9 mouse cellular contexts compared by ENCODE assay signal in the genomic region with DNA sequence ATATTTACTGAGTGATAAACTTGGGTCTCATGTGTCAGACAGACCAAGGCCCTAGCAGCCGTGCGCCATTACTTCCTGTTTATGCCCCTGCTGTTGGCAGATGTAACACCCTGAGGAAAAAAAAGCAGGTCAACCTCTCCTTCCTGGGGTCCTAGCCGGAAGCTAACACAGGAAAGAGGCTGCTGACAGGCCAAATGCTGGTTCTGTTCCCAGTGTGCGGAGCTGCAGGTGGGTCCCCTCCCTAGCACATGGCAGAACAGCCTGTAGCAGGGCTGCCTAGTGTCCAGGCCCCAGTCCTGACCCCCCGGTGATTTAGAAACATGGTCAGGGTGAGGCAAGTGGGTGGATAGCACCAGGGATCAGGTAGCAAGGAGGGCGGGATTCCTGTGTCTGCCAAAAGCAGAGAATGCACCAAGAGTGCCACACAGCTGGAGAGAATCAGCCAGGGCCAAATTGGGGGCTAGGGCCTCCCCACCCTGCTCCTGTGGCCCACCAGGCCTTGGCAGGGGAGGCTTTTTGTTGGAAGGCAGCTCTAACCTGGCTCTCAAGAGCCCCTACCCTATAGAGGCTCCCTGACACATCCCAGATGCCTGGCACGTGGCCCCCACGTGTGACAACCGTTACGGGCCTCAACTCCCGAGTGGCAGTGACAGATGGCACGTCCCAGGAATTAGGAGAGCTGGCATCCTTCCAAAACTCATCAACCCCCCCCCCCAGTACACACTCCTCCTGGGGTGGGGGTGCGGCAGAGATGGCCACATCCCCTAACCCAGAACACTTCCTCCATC. TPM values are rescaled to one million over a fixed set of nuclear protein-coding genes. Genes with fewer than 3 reads are reported as not detected.
DNase-seq lines count a peak whose midpoint lies in the region; ATAC-seq and TF ChIP-seq lines count a peak whose summit lies in the region.
"Had no signal": no experiment of that assay in that cellular context is flagged by ENCODE, and none has a peak within 500 bp of the region (broad histone marks: within the 10 kb centered on the region; RNA-seq: fewer than 3 reads in every experiment).

No protein-coding gene starts in this region.

- H3K4me1 ChIP-seq in liver, adult 2 months (ENCODE audit: control insufficient read depth, insufficient read depth, low read length): peaks cover 4% of the 10 kb centered on the region; the same call in 1 of the 2 replicates
- H3K4me1 ChIP-seq in liver, embryonic 11.5 days (replicated peaks; ENCODE audit: control insufficient read depth, insufficient read depth, low read length): peaks cover 17% of the 10 kb centered on the region
- peaks cover 2% of the 10 kb centered on the region; the same call in 1 of the 2 replicates for H3K4me1 ChIP-seq in stomach, postnatal 0 days (replicated peaks; ENCODE audit: control insufficient read depth, insufficient read depth)

- peak overlapping the region; percentile 24; the same call in 1 of the 2 replicates for H3K27ac ChIP-seq in liver, adult 2 months (replicated peaks; ENCODE audit: insufficient read depth, low read depth, low read length)
- no peak overlapping the region for H3K27ac ChIP-seq in liver, embryonic 11.5 days (ENCODE audit: low read depth, low read length)
- no peak overlapping the region for H3K27ac ChIP-seq in stomach, postnatal 0 days (replicated peaks)
- H3K27ac ChIP-seq: liver, embryonic 13.5 days had no signal

- peak; percentile 63 for DNase-seq in cerebellum, adult 9-11 months
- no peak for DNase-seq in cerebellum, adult 8-10 months
- peak; percentile 23 for DNase-seq in liver, adult 2 months (ENCODE audit: extremely low read depth, low read depth, low spot score)
- no peak for DNase-seq in liver, embryonic 11.5 days (ENCODE audit: low spot score)
- peak; percentile 52 to 69 for DNase-seq in kidney, postnatal 36 days
- no peak for DNase-seq in stomach, postnatal 0 days (ENCODE audit: low spot score)
- DNase-seq in Muller cell, postnatal 12 days (ENCODE audit: inconsistent ontology term): no peak
- DNase-seq in gastrocnemius, postnatal 36 days: no peak
- DNase-seq: liver, embryonic 13.5 days had no signal

- no peak overlapping the region for H3K4me3 ChIP-seq in liver, adult 2 months (ENCODE audit: insufficient read depth, low read depth, low read length)
- H3K4me3 ChIP-seq in liver, embryonic 11.5 days (ENCODE audit: low read depth, low read length): no peak overlapping the region
- no peak overlapping the region for H3K4me3 ChIP-seq in stomach, postnatal 0 days (ENCODE audit: low read depth, low read length)
- H3K4me3 ChIP-seq: liver, embryonic 13.5 days had no signal

- no peak overlapping the region for H3K4me2 ChIP-seq in liver, embryonic 11.5 days
- H3K4me2 ChIP-seq in stomach, postnatal 0 days (replicated peaks; ENCODE audit: low read depth): no peak overlapping the region
- H3K4me2 ChIP-seq: liver, embryonic 13.5 days had no signal

- 69% methylated on average over 13 of the region's 13 CpGs for WGBS in liver, adult 2 months
- 69% methylated on average over 13 of the region's 13 CpGs for WGBS in liver, embryonic 11.5 days
- 46% methylated on average over 13 of the region's 13 CpGs for WGBS in stomach, postnatal 0 days

- TF ChIP-seq EP300 in stomach, postnatal 0 days (optimal IDR thresholded peaks at IDR 0.05): no peak

- TF ChIP-seq POLR2A in liver, adult 2 months (IDR thresholded peaks at IDR 0.05; ENCODE audit: extremely low read depth, insufficient read depth, low read length): no peak

- TF ChIP-seq CTCF in liver, adult 2 months (IDR thresholded peaks at IDR 0.05; ENCODE audit: low read depth, low read length): no peak
- TF ChIP-seq CTCF in stomach, postnatal 0 days (IDR thresholded peaks at IDR 0.05; ENCODE audit: low read depth): no peak

- intact Hi-C loops in gastrocnemius, postnatal 36 days (cut with DNase I): no loop called here

- no peaks in the 10 kb centered on the region for H3K36me3 ChIP-seq in liver, adult 2 months (ENCODE audit: control insufficient read depth, insufficient read depth, low read length)
- H3K36me3 ChIP-seq in liver, embryonic 11.5 days (ENCODE audit: control insufficient read depth, insufficient read depth, low read length): peaks cover 4% of the 10 kb centered on the region; the same call in 1 of the 2 replicates
- peaks cover 5% of the 10 kb centered on the region for H3K36me3 ChIP-seq in stomach, postnatal 0 days (ENCODE audit: control insufficient read depth, insufficient read depth, low read length)

- ATAC-seq in liver, embryonic 11.5 days (replicated peaks; ENCODE audit: low FRiP score): no peak
- ATAC-seq in stomach, postnatal 0 days (ENCODE audit: low FRiP score, low TSS enrichment): no peak; the same call in 1 of the 2 replicates

- H3K9ac ChIP-seq in liver, adult 2 months (ENCODE audit: low read depth, low read length): no peak overlapping the region
- H3K9ac ChIP-seq in liver, embryonic 11.5 days (ENCODE audit: low read depth, low read length): no peak overlapping the region
- peak overlapping the region; percentile 27; the same call in 1 of the 2 replicates for H3K9ac ChIP-seq in stomach, postnatal 0 days (ENCODE audit: low read length)
- H3K9ac ChIP-seq: liver, embryonic 13.5 days had no signal

- no peaks in the 10 kb centered on the region for H3K27me3 ChIP-seq in liver, adult 2 months (ENCODE audit: control insufficient read depth, insufficient read depth, low read length)
- H3K27me3 ChIP-seq in liver, embryonic 11.5 days (replicated peaks; ENCODE audit: control insufficient read depth, insufficient read depth, low read length): no peaks in the 10 kb centered on the region
- H3K27me3 ChIP-seq in stomach, postnatal 0 days (ENCODE audit: control insufficient read depth, insufficient read depth, low read length): no peaks in the 10 kb centered on the region
- H3K27me3 ChIP-seq: liver, embryonic 13.5 days had no signal

- H3K9me3 ChIP-seq in liver, embryonic 11.5 days (ENCODE audit: control insufficient read depth, low read length): no peaks in the 10 kb centered on the region
- H3K9me3 ChIP-seq in stomach, postnatal 0 days (ENCODE audit: control insufficient read depth, low read length): no peaks in the 10 kb centered on the region
- H3K9me3 ChIP-seq: liver, embryonic 13.5 days had no signal

- no peaks in the 10 kb centered on the region for H3K79me2 ChIP-seq in liver, adult 2 months (ENCODE audit: control insufficient read depth, insufficient read depth, low read length)

RNA-seq across cellular contexts. Expression of a gene that starts 23.3 kb away (rescaled TPM):
- 12.4 and 17.4 TPM in 2 replicates for total RNA-seq in liver, adult 2 months (2014; rRNA removed)
- 12.1 and 18.4 TPM in 2 replicates for polyA plus RNA-seq in liver, adult 2 months (2012; rRNA removed)
- polyA plus RNA-seq in liver, embryonic 11.5 days (2014; fragmentation: Nextera tagmentation; extraction: Ambion mirVana): 25.6 and 27.8 TPM in 2 replicates
- 9.7 and 10.4 TPM in 2 replicates for polyA plus RNA-seq in stomach, postnatal 0 days (2015; fragmentation: Nextera tagmentation; extraction: Ambion mirVana)
- 10 to 100 TPM; 19.0 to 21.8 TPM for total RNA-seq in gastrocnemius, postnatal 36 days (2021)

RNA-seq across cellular contexts. Expression of a gene that starts 26.7 kb away (rescaled TPM):
- not detected in 2 replicates for total RNA-seq in liver, adult 2 months (2014; rRNA removed)
- not detected in 2 replicates for polyA plus RNA-seq in liver, adult 2 months (2012; rRNA removed)
- not detected in 2 replicates for polyA plus RNA-seq in liver, embryonic 11.5 days (2014; fragmentation: Nextera tagmentation; extraction: Ambion mirVana)
- polyA plus RNA-seq in stomach, postnatal 0 days (2015; fragmentation: Nextera tagmentation; extraction: Ambion mirVana): not detected in 2 replicates
- not detected for total RNA-seq in gastrocnemius, postnatal 36 days (2021)
- polyA plus RNA-seq: liver, embryonic 13.5 days had no signal

RNA-seq across cellular contexts. Expression of a gene that starts 39.9 kb away (rescaled TPM):
- total RNA-seq in liver, adult 2 months (2014; rRNA removed): not detected in 2 replicates
- polyA plus RNA-seq in liver, adult 2 months (2012; rRNA removed): 0.04 TPM in 1 of 2 replicates, not detected in the other
- 0.06 TPM in 1 of 2 replicates, not detected in the other for polyA plus RNA-seq in liver, embryonic 11.5 days (2014; fragmentation: Nextera tagmentation; extraction: Ambion mirVana)
- 0.10 TPM in 2 replicates for polyA plus RNA-seq in stomach, postnatal 0 days (2015; fragmentation: Nextera tagmentation; extraction: Ambion mirVana)
- total RNA-seq in gastrocnemius, postnatal 36 days (2021): not detected
- polyA plus RNA-seq: liver, embryonic 13.5 days had no signal

Comparison
In these comparisons a context has a peak if more than half of its experiments do, and no peak if none do; other contexts are left out.
1. DNase-seq: peak in cerebellum, adult 9-11 months (single experiment), liver, adult 2 months (single experiment) and kidney, postnatal 36 days (2 of 2); none in cerebellum, adult 8-10 months (single experiment), liver, embryonic 11.5 days (single experiment), stomach, postnatal 0 days (single experiment), Muller cell, postnatal 12 days (single experiment) and gastrocnemius, postnatal 36 days (0 of 2).